Mouse (Mus musculus): ENCODE results near the gene Gm28048. TPM values are rescaled to one million over a fixed set of nuclear protein-coding genes. Genes with fewer than 3 reads are reported as not detected.

The Gm28048 gene
- polyA plus RNA-seq, 1 experiment = not detected

DNA sequence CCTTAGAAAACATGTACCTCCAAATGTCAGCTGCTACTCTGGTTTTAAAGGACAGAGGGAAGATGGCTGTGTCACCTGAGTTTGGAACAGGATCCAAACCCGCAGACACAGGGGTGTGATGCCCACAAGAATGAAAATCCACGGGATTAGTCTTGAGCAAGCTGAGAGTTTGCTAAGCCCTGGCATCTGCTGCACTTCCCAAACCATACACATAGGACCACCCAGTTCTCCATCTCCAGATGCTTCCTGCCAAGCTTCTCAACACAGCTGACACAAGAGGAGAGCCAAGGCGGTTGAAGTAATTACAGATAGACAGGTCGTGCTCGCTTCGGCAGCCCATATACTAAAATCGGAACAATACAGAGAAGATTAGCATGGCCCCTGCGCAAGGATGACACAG lies 113.3 kb downstream of the Gm28048 start:
- TF ChIP-seq FLI1 (IDR thresholded peaks at IDR 0.05; ENCODE audit: low read length) (no peak), GATA1 (IDR thresholded peaks at IDR 0.05; ENCODE audit: borderline replicate concordance, low read length) (no peak)
- Histone ChIP-seq H3K36me3 (replicated peaks; ENCODE audit: low read length) (peaks cover 25% of the 10 kb centered on the region), H3K4me3 (replicated peaks) (no peak overlapping the region), H3K27me3 (replicated peaks) (peaks cover 1% of the 10 kb centered on the region), H3K9me3 (no peaks in the 10 kb centered on the region), H3K4me1 (peaks cover 52% of the 10 kb centered on the region)

GRCm38 (mm10) chr11:22867691-22868090 lies 114.2 kb downstream of the Gm28048 start:
- H3K9me3 ChIP-seq = no peaks in the 10 kb centered on the region
- no peak overlapping the region for H3K4me3 ChIP-seq (replicated peaks)
- no peak for TF ChIP-seq GATA1 (IDR thresholded peaks at IDR 0.05; ENCODE audit: borderline replicate concordance, low read length)
- TF ChIP-seq FLI1 (IDR thresholded peaks at IDR 0.05; ENCODE audit: low read length) = no peak
- peaks cover 48% of the 10 kb centered on the region for H3K4me1 ChIP-seq
- H3K36me3 ChIP-seq (replicated peaks; ENCODE audit: low read length) = peaks cover 30% of the 10 kb centered on the region
- peaks cover 2% of the 10 kb centered on the region for H3K27me3 ChIP-seq (replicated peaks)

DNA sequence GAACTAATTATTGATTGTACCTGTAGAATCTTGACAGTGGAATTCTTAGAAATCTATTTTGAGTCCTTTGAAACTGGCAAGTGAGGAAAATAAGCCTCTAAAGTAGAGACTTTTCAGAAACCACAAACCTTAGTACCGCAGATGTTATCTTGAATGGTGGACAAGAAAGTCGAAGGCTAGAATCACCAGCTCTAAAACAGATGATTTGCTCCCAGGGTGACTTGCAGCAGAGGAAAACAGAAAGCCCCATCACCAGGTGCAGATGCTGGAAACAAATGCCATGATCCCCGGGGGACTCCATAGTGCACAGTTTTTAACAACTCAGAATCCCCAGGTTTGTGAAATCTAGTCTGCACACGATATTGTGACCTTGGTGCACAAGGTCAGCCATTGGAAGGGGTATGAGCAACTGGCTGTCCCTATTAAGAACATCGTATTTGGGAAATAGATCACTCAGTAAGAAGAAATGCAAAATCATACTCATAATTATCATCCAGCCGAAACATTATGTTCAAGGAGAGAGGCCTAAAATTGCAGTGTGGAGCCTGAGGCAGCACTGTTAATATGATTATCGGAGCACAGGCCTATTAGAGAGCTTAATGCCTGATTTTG lies 116.1 kb downstream of the Gm28048 start:
- no peak overlapping the region for H3K4me3 ChIP-seq (replicated peaks)
- H3K9me3 ChIP-seq = no peaks in the 10 kb centered on the region
- TF ChIP-seq FLI1 (IDR thresholded peaks at IDR 0.05; ENCODE audit: low read length) = no peak
- TF ChIP-seq GATA1 (IDR thresholded peaks at IDR 0.05; ENCODE audit: borderline replicate concordance, low read length) = no peak
- peaks cover 46% of the 10 kb centered on the region for H3K4me1 ChIP-seq
- peaks cover 34% of the 10 kb centered on the region for H3K36me3 ChIP-seq (replicated peaks; ENCODE audit: low read length)
- peaks cover 2% of the 10 kb centered on the region for H3K27me3 ChIP-seq (replicated peaks)

- Histone ChIP-seq H3K4me3 (replicated peaks) (no peak overlapping the region), H3K4me1 (peaks cover 48% of the 10 kb centered on the region), H3K27me3 (replicated peaks) (peaks cover 2% of the 10 kb centered on the region), H3K9me3 (no peaks in the 10 kb centered on the region), H3K36me3 (replicated peaks; ENCODE audit: low read length) (peaks cover 28% of the 10 kb centered on the region)
- TF ChIP-seq GATA1 (IDR thresholded peaks at IDR 0.05; ENCODE audit: borderline replicate concordance, low read length) (no peak), FLI1 (IDR thresholded peaks at IDR 0.05; ENCODE audit: low read length) (no peak)
These were observed 117.4 kb downstream of the Gm28048 start for GRCm38 (mm10) chr11:22864305-22865060.

DNA sequence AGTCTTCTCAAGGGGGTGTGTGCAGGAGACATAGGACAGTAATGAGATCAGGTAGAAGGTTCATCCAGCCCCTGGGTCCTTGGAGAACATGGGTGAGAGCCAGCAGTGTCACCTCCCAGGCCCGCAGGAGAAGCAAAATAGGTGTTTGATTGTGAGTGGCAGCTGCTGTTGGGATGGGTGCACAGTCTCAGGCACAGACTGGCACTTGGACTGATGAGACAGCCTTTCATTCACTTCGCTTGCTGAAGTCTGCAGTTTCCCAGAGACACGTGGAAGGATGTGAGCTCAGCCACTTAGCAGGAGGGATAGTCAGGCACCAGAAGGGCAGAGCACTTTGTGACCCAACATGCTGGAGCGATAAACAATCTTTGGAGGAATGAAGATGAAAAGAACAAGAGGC lies 118.3 kb downstream of the Gm28048 start:
- peaks cover 2% of the 10 kb centered on the region for H3K27me3 ChIP-seq (replicated peaks)
- peaks cover 19% of the 10 kb centered on the region for H3K36me3 ChIP-seq (replicated peaks; ENCODE audit: low read length)
- H3K4me1 ChIP-seq = peaks cover 43% of the 10 kb centered on the region
- no peak overlapping the region for H3K4me3 ChIP-seq (replicated peaks)
- no peak for TF ChIP-seq GATA1 (IDR thresholded peaks at IDR 0.05; ENCODE audit: borderline replicate concordance, low read length)
- TF ChIP-seq FLI1 (IDR thresholded peaks at IDR 0.05; ENCODE audit: low read length) = no peak
- no peaks in the 10 kb centered on the region for H3K9me3 ChIP-seq

DNA sequence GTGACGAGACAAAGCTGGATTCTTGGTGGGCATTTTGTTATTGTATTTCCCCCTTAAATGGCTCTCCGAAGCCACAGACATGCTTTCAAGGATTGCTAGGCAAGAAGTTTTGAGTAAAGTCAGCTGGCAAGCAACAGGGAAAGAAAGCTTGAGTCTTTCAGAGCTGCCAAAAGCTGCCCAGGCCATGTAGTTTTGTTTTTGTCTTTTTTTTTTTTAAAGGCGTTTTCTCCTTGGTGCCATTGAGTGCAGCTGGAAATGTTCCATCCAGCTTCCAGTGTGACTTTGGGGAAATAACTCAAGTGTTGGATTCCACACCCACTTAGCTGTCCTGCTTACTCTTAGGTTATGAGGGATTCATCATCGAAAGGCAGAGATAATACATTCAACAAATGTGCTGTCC lies 120.6 kb downstream of the Gm28048 start:
- no peak for TF ChIP-seq FLI1 (IDR thresholded peaks at IDR 0.05; ENCODE audit: low read length)
- no peak for TF ChIP-seq GATA1 (IDR thresholded peaks at IDR 0.05; ENCODE audit: borderline replicate concordance, low read length)
- H3K36me3 ChIP-seq (replicated peaks; ENCODE audit: low read length) = peaks cover 14% of the 10 kb centered on the region
- no peaks in the 10 kb centered on the region for H3K9me3 ChIP-seq
- H3K27me3 ChIP-seq (replicated peaks) = peaks cover 2% of the 10 kb centered on the region
- H3K4me1 ChIP-seq = peaks cover 50% of the 10 kb centered on the region
- no peak overlapping the region for H3K4me3 ChIP-seq (replicated peaks)

GRCm38 (mm10) chr11:22860335-22861227 lies 121.3 kb downstream of the Gm28048 start, which contains the start of gene B3gnt2:
Gene B3gnt2, minus strand, starts transcription at chr11:22860961.
- Histone ChIP-seq H3K4me1 (peaks cover 57% of the 10 kb centered on the region), H3K4me3 (replicated peaks) (peak within 1 kb of the TSS; percentile 99), H3K27me3 (replicated peaks) (peaks cover 2% of the 10 kb centered on the region), H3K36me3 (replicated peaks; ENCODE audit: low read length) (peaks cover 14% of the 10 kb centered on the region), H3K9me3 (no peaks in the 10 kb centered on the region)
- no peak for TF ChIP-seq FLI1 (IDR thresholded peaks at IDR 0.05; ENCODE audit: low read length)
- TF ChIP-seq GATA1 (IDR thresholded peaks at IDR 0.05; ENCODE audit: borderline replicate concordance, low read length) = no peak

DNA sequence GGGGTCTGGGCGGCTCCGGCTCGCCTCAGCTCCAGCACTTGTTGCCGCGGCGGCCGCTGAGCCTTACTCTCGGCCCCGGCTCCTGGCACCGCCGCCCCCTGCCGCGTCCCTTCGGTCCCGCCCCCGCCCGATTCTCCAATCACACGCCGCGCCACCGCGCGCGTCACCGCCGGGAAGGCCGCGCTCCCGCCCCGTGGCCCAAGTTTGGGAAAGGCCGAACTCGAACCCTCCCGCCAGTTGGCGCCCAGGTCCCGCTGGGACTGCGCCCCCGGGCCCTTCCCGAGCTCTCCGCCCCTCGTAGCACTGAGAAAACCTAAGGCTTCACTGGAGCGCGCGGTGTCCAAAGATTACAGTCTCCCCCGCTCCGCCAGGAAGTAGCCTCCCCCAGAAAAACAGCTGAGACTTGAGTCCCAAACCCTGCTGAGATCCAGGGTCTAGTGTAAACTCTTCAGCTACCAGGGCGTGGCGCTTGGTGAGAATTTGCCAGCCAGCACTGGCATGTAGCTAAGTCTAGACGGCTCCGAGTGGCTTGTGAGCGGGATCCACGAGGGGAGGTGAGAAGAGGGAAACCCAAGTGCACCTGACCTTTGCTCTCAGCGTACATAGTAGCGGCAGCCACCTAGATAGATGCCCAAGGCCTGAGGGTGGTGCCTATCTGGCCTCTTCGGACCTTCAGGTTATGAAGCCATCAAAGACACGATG lies 122.1 kb downstream of the Gm28048 start:
- H3K36me3 ChIP-seq (replicated peaks; ENCODE audit: low read length) = peaks cover 17% of the 10 kb centered on the region
- H3K9me3 ChIP-seq = no peaks in the 10 kb centered on the region
- peaks cover 61% of the 10 kb centered on the region for H3K4me1 ChIP-seq
- no peak for TF ChIP-seq GATA1 (IDR thresholded peaks at IDR 0.05; ENCODE audit: borderline replicate concordance, low read length)
- H3K4me3 ChIP-seq (replicated peaks) = peak overlapping the region; percentile 99
- peaks cover 2% of the 10 kb centered on the region for H3K27me3 ChIP-seq (replicated peaks)

DNA sequence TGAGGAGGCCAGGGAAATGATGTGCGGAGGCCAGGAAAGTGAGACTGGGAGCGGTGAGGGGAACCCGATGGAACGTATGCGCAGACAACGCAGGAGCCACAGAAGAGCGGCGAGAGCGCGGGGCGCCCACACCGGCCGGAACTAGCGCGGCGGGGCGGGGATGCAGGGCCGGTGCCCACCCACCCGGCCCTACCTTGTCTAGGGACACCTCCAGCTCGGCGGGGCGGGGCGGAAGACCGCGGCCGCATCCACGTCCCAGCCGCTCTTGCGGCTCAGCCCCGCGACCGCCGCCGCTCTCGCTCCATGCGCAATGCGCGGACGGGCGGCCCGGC lies 122.6 kb downstream of the Gm28048 start:
- peak overlapping the region; percentile 99 for H3K4me3 ChIP-seq (replicated peaks)
- no peaks in the 10 kb centered on the region for H3K9me3 ChIP-seq
- H3K4me1 ChIP-seq = peaks cover 65% of the 10 kb centered on the region
- TF ChIP-seq FLI1 (IDR thresholded peaks at IDR 0.05; ENCODE audit: low read length) (no peak), GATA1 (IDR thresholded peaks at IDR 0.05; ENCODE audit: borderline replicate concordance, low read length) (no peak)
- H3K36me3 ChIP-seq (replicated peaks; ENCODE audit: low read length) = peaks cover 22% of the 10 kb centered on the region
- peaks cover 2% of the 10 kb centered on the region for H3K27me3 ChIP-seq (replicated peaks)
